Mouse (Mus musculus): ENCODE results near the gene Hspb1.

- TF ChIP-seq CTCF (IDR thresholded peaks at IDR 0.05; ENCODE audit: low read depth, low read length) = no peak
- TF ChIP-seq POLR2A (IDR thresholded peaks at IDR 0.05; ENCODE audit: extremely low read depth, insufficient read depth, low read length) = 0 out of 2 replicates have a peak, but pooled peaks have one; percentile 32
Observed at GRCm38 (mm10) chr5:135907256-135907655, 19.5 kb downstream of the Hspb1 start.

All from liver, adult 2 months (tissue).